Mouse (Mus musculus) left cerebral cortex, adult 9 months (tissue): Measurements from ENCODE around the gene Smurf2.

Source experiments
- DNase-seq, 2 experiments: peaks; one replicate each; pipeline ENCODE4 v3.0.0; 2022; ENCODE audit warnings: low spot score in 2 of 2

Gene Smurf2

DNA sequence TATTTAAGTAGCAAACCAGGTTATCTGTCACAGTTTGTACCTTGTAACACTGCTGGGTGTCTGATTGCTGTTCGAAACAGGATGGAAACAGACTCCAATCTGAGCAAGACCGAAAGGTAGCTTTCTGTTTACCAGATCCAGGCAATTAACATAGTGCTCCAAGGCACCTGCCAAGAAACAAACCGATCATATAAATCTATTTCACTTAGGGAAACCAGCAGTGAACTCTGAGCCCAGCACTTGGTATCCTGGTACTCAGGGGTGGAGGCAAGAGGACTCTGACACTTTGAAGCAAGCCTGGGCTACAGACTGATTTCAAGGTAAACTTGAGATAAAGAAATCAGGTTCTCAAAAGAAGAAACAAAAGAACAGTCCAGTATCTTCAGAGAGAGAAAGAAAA, 143.1 kb downstream of the Smurf2 start:
- DNase-seq = no peak

DNA sequence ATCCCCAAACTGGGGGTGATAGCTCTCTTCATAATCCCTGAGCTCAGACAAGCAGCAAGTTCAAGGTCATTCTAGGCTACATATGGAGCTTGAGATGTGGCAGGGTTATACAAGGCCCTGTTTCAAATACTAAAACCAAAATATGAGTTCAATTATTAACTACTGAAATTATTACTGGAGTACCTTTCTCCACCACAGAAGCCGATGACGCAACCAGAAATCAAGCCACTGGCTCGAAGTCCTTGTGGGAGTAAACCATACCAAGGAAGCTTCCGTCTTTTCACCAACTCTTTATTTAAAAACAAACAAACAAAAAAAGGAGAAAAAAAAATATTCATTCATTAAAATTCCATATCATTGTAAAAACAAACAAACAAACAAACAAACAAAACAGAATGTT, 143.6 kb downstream of the Smurf2 start:
- no peak for DNase-seq

DNA sequence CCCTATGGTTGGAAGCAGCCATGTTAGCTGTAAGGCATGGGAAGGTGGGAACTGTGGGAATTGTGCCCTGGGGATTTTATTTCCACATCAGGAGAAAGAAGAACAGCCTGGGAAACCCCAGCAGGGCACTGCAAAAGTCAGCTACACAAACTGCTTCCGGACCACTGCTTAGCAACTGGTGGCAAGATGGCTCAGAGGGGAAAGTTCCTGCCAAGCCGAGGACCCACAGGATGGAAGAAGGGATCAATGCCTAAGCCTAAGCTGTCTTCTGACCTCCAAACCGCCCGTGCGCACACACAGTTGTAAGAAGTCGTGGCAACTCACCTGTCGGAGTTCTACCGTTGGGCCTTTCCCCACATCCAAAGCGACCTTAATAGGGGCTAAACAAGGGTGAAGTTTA, 147.5 kb downstream of the Smurf2 start:
- no peak for DNase-seq

DNA sequence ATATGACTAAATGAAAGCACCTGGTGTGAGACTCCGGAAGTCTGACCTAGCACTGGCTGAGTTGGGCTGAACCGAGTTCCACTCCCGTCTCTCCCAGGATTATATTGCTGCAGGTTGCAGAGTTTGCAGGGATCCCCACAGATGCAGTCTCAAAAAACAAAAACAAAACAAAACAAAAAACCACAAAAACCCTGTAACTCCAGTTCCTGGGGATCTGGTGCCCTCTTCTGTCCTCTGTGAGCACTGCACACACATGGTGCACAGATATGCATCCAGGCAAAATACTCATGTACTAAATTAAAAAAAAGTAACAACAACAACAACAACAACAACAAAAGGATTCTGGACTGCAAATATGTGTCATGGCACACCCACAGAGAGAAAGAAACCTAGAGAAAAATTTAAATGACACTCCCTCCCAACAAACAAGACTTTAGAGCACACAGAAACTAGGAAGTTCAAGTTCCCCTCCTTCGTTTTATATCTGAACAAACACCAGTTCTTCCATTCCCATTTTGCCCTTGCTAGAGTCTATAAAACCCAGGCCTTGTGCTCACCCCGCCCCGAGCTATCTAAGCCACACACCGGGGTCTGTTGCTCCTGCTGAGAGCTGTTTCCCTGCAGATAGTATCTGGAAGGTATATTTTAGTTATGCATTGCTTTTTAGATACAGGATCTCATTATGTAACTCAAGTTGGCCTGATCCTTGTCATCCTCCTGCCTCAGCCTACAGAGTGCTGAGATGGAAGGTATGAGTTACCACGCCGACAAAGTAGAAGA, 150.1 kb downstream of the Smurf2 start:
- no peak for DNase-seq
